Mouse (Mus musculus) intestine, embryonic 14.5 days (tissue): ENCODE results near the gene Camta1. TPM values are rescaled to one million over a fixed set of nuclear protein-coding genes. Genes with fewer than 3 reads are reported as not detected.
A peak's percentile ranks its signal among the peaks of the same experiment; 100 is the strongest.

Source experiments
- ATAC-seq: fragments of 200-750 bp; cut with Nextera tagmentation; replicated peaks from 2 replicates; pipeline ENCODE4 v1.8.0; 2017; ENCODE audit warnings: low read depth, moderate number of reproducible peaks, moderate TSS enrichment, moderate library complexity; ENCODE audit not compliant: low FRiP score, low TSS enrichment
- DNase-seq: peaks from one replicate; pipeline ENCODE4 v3.0.0-alpha.2; 2018; ENCODE audit warnings: low spot score
- H3K27ac ChIP-seq: fragments of 300-500 bp; sonication (generic); 2 replicates; pipeline ENCODE4 v1.5.1; 2014; ENCODE audit warnings: low read depth, mild to moderate bottlenecking, control low read depth
- H3K27me3 ChIP-seq: fragments of 300-500 bp; sonication (generic); replicated peaks from 2 replicates; pipeline ENCODE4 v1.6.1; 2014; ENCODE audit warnings: low read length, control low read depth; ENCODE audit not compliant: control insufficient read depth, insufficient read depth
- H3K36me3 ChIP-seq: fragments of 300-500 bp; sonication (generic); 2 replicates; pipeline ENCODE4 v1.6.1; 2014; ENCODE audit warnings: low read length, control low read depth; ENCODE audit not compliant: control insufficient read depth, insufficient read depth
- H3K4me1 ChIP-seq: fragments of 300-500 bp; sonication (generic); replicated peaks from 2 replicates; pipeline ENCODE4 v1.6.1; 2014; ENCODE audit warnings: low read length, control low read depth, mixed read lengths; ENCODE audit not compliant: control insufficient read depth, insufficient read depth
- H3K4me2 ChIP-seq: fragments of 300-500 bp; sonication (generic); 2 replicates; pipeline ENCODE4 v1.6.1; 2014; ENCODE audit warnings: low read length
- H3K4me3 ChIP-seq: fragments of 300-500 bp; sonication (generic); 2 replicates; pipeline ENCODE4 v1.5.1; 2014; ENCODE audit warnings: low read depth, low read length, control low read depth, mixed read lengths
- H3K9ac ChIP-seq: fragments of 300-500 bp; sonication (generic); 2 replicates; pipeline ENCODE4 v1.6.1; 2014; ENCODE audit warnings: mild to moderate bottlenecking, low read length
- H3K9me3 ChIP-seq: fragments of 300-500 bp; sonication (generic); 2 replicates; pipeline ENCODE4 v1.6.1; 2016; ENCODE audit warnings: low read length, control low read depth; ENCODE audit not compliant: control insufficient read depth
- WGBS: fragments of 180-500 bp; shearing (Covaris S2); extraction: QIAGEN DNeasy Blood & Tissue Kit; methylation state at CpG from one replicate; pipeline ENCODE4 v1.1.7; 2014; 5-methylcytosine and 5-hydroxymethylcytosine counted together
- polyA plus RNA-seq: library from polyadenylated mRNA; unstranded; fragments of >200 nt; fragmentation: Nextera tagmentation; extraction: Ambion mirVana; gene quantifications from 2 replicates; pipeline ENCODE4 v1.2.1, GENCODE M21; 2014

Camta1 gene
- polyA plus RNA-seq, 1 experiment from 2014 or later = 88.1 TPM

- Histone ChIP-seq H3K9ac (no peak overlapping the region), H3K4me2 (no peak overlapping the region), H3K36me3 (no peaks in the 10 kb centered on the region), H3K27me3 (no peaks in the 10 kb centered on the region), H3K4me3 (no peak overlapping the region), H3K27ac (no peak overlapping the region), H3K9me3 (no peaks in the 10 kb centered on the region), H3K4me1 (no peaks in the 10 kb centered on the region; the same call in 1 of the 2 replicates)
- DNase-seq (no peak), ATAC-seq (no peak)
- 87% methylated on average over 8 of the region's 8 CpGs for WGBS
Observed at GRCm38 (mm10) chr4:151326971-151327686, 534.5 kb downstream of the Camta1 start.

- ATAC-seq (no peak), DNase-seq (no peak)
- Histone ChIP-seq H3K9me3 (no peaks in the 10 kb centered on the region), H3K27ac (no peak overlapping the region), H3K4me3 (no peak overlapping the region), H3K9ac (no peak overlapping the region), H3K36me3 (no peaks in the 10 kb centered on the region), H3K4me1 (0 out of 2 replicates have a peak, but pooled peaks cover 2% of the 10 kb centered on the region), H3K27me3 (no peaks in the 10 kb centered on the region), H3K4me2 (no peak overlapping the region)
- 86% methylated on average over 10 of the region's 10 CpGs for WGBS
Observed at GRCm38 (mm10) chr4:151316428-151316827, 545.2 kb downstream of the Camta1 start.

- 78% methylated on average over 10 of the region's 10 CpGs for WGBS
- H3K9me3 ChIP-seq = no peaks in the 10 kb centered on the region
- no peak overlapping the region for H3K9ac ChIP-seq
- peaks cover 9% of the 10 kb centered on the region for H3K4me1 ChIP-seq
- H3K4me3 ChIP-seq = no peak overlapping the region
- DNase-seq (no peak), ATAC-seq (no peak)
- no peak overlapping the region for H3K27ac ChIP-seq
- H3K4me2 ChIP-seq = no peak overlapping the region
- H3K36me3 ChIP-seq = no peaks in the 10 kb centered on the region
- H3K27me3 ChIP-seq = no peaks in the 10 kb centered on the region
Observed at GRCm38 (mm10) chr4:151315726-151316125, 546.0 kb downstream of the Camta1 start.

GRCm38 (mm10) chr4:151310773-151311172 lies 550.9 kb downstream of the Camta1 start:
- Histone ChIP-seq H3K9ac (no peak overlapping the region), H3K27ac (peak overlapping the region; percentile 62), H3K27me3 (no peaks in the 10 kb centered on the region), H3K36me3 (no peaks in the 10 kb centered on the region), H3K9me3 (no peaks in the 10 kb centered on the region), H3K4me3 (no peak overlapping the region), H3K4me2 (no peak overlapping the region), H3K4me1 (peaks cover 26% of the 10 kb centered on the region)
- WGBS = 82% methylated on average over 8 of the region's 8 CpGs
- DNase-seq = no peak
- ATAC-seq = no peak

- Histone ChIP-seq H3K4me1 (peaks cover 26% of the 10 kb centered on the region), H3K4me2 (no peak overlapping the region), H3K4me3 (no peak overlapping the region), H3K9me3 (no peaks in the 10 kb centered on the region), H3K27me3 (no peaks in the 10 kb centered on the region), H3K27ac (peak overlapping the region; percentile 62), H3K9ac (no peak overlapping the region), H3K36me3 (no peaks in the 10 kb centered on the region)
- DNase-seq = peak; percentile 62
- peak; percentile 59; the same call in 1 of the 2 replicates for ATAC-seq
- WGBS = 16% methylated on average over 12 of the region's 12 CpGs
Observed at GRCm38 (mm10) chr4:151310056-151310685, 551.5 kb downstream of the Camta1 start.

GRCm38 (mm10) chr4:151306890-151307289 lies 554.8 kb downstream of the Camta1 start:
- Histone ChIP-seq H3K27ac (no peak overlapping the region), H3K9ac (no peak overlapping the region), H3K4me2 (no peak overlapping the region), H3K4me3 (no peak overlapping the region), H3K9me3 (no peaks in the 10 kb centered on the region), H3K27me3 (no peaks in the 10 kb centered on the region), H3K4me1 (peaks cover 41% of the 10 kb centered on the region), H3K36me3 (no peaks in the 10 kb centered on the region)
- DNase-seq (no peak), ATAC-seq (no peak)
- 57% methylated on average over 11 of the region's 11 CpGs for WGBS

GRCm38 (mm10) chr4:151306311-151306765 lies 555.3 kb downstream of the Camta1 start:
- no peak for DNase-seq
- H3K4me3 ChIP-seq = no peak overlapping the region
- ATAC-seq = no peak
- H3K27ac ChIP-seq = no peak overlapping the region
- H3K4me2 ChIP-seq = no peak overlapping the region
- no peaks in the 10 kb centered on the region for H3K36me3 ChIP-seq
- peaks cover 38% of the 10 kb centered on the region for H3K4me1 ChIP-seq
- 50% methylated on average over 11 of the region's 11 CpGs for WGBS
- H3K9me3 ChIP-seq = no peaks in the 10 kb centered on the region
- H3K9ac ChIP-seq = no peak overlapping the region
- no peaks in the 10 kb centered on the region for H3K27me3 ChIP-seq

- H3K9ac ChIP-seq = no peak overlapping the region
- H3K4me1 ChIP-seq = peaks cover 33% of the 10 kb centered on the region
- H3K27ac ChIP-seq = no peak overlapping the region
- H3K36me3 ChIP-seq = no peaks in the 10 kb centered on the region
- H3K27me3 ChIP-seq = no peaks in the 10 kb centered on the region
- ATAC-seq (no peak), DNase-seq (no peak)
- no peaks in the 10 kb centered on the region for H3K9me3 ChIP-seq
- 83% methylated on average over 6 of the region's 6 CpGs for WGBS
- H3K4me2 ChIP-seq = no peak overlapping the region
- H3K4me3 ChIP-seq = no peak overlapping the region
Observed at GRCm38 (mm10) chr4:151305761-151306160, 555.9 kb downstream of the Camta1 start.
